Mouse (Mus musculus): ENCODE data around the gene Ankrd27. TPM values are rescaled to one million over a fixed set of nuclear protein-coding genes. Genes with fewer than 3 reads are reported as not detected.

Gene Ankrd27
- polyA plus RNA-seq, 1 experiment from 2014 or later, result 19.5 TPM

- H3K9me3 ChIP-seq (ENCODE audit: control insufficient read depth, low read length), result no peaks in the 10 kb centered on the region
- peaks cover 40% of the 10 kb centered on the region for H3K36me3 ChIP-seq (ENCODE audit: control insufficient read depth, insufficient read depth, low read length)
- H3K4me2 ChIP-seq (ENCODE audit: low read length), result no peak overlapping the region
- no peak for ATAC-seq (ENCODE audit: insufficient number of reproducible peaks, insufficient read depth, low FRiP score, low read depth)
- WGBS, result 85% methylated on average over 10 of the region's 10 CpGs
- H3K4me3 ChIP-seq (ENCODE audit: control insufficient read depth in 1 of 2, insufficient read depth in 1 of 2, low read depth in 1 of 2, low read length in 2 of 2), result no peak overlapping the region
- no peak overlapping the region for H3K27ac ChIP-seq (replicated peaks in 1 of 2; ENCODE audit: control insufficient read depth in 1 of 2, insufficient read depth in 1 of 2, low read depth in 2 of 2, low read length in 2 of 2)
- no peak overlapping the region for H3K9ac ChIP-seq (ENCODE audit: low read length)
- H3K4me1 ChIP-seq (ENCODE audit: control insufficient read depth in 2 of 2, insufficient read depth in 2 of 2, low read length in 2 of 2), result peaks cover 7 to 8% of the 10 kb centered on the region in 2 experiments
- no peaks in the 10 kb centered on the region for H3K27me3 ChIP-seq (ENCODE audit: control insufficient read depth, insufficient read depth, low read length)
Measured at GRCm38 (mm10) chr7:35590731-35591191, 4.7 kb downstream of the Ankrd27 start.

- Histone ChIP-seq H3K9me3 (ENCODE audit: control insufficient read depth, low read length) (no peaks in the 10 kb centered on the region), H3K4me3 (ENCODE audit: control insufficient read depth in 1 of 2, insufficient read depth in 1 of 2, low read depth in 1 of 2, low read length in 2 of 2) (no peak overlapping the region), H3K36me3 (ENCODE audit: control insufficient read depth, insufficient read depth, low read length) (peaks cover 55% of the 10 kb centered on the region), H3K9ac (ENCODE audit: low read length) (no peak overlapping the region), H3K27me3 (ENCODE audit: control insufficient read depth, insufficient read depth, low read length) (no peaks in the 10 kb centered on the region), H3K4me2 (ENCODE audit: low read length) (no peak overlapping the region), H3K27ac (replicated peaks in 1 of 2; ENCODE audit: control insufficient read depth in 1 of 2, insufficient read depth in 1 of 2, low read depth in 2 of 2, low read length in 2 of 2) (no peak overlapping the region), H3K4me1 (ENCODE audit: control insufficient read depth in 2 of 2, insufficient read depth in 2 of 2, low read length in 2 of 2) (no peaks in the 10 kb centered on the region)
- ATAC-seq (ENCODE audit: insufficient number of reproducible peaks, insufficient read depth, low FRiP score, low read depth), result no peak
- WGBS, result 85% methylated on average over 5 of the region's 5 CpGs
Measured at GRCm38 (mm10) chr7:35594311-35594710, 8.3 kb downstream of the Ankrd27 start.

GRCm38 (mm10) chr7:35599492-35599891 lies 13.4 kb downstream of the Ankrd27 start:
- Histone ChIP-seq H3K9ac (ENCODE audit: low read length) (no peak overlapping the region), H3K27ac (replicated peaks in 1 of 2; ENCODE audit: control insufficient read depth in 1 of 2, insufficient read depth in 1 of 2, low read depth in 2 of 2, low read length in 2 of 2) (no peak overlapping the region), H3K36me3 (ENCODE audit: control insufficient read depth, insufficient read depth, low read length) (peaks cover 58% of the 10 kb centered on the region), H3K9me3 (ENCODE audit: control insufficient read depth, low read length) (no peaks in the 10 kb centered on the region), H3K4me3 (ENCODE audit: control insufficient read depth in 1 of 2, insufficient read depth in 1 of 2, low read depth in 1 of 2, low read length in 2 of 2) (no peak overlapping the region), H3K27me3 (ENCODE audit: control insufficient read depth, insufficient read depth, low read length) (no peaks in the 10 kb centered on the region), H3K4me2 (ENCODE audit: low read length) (no peak overlapping the region), H3K4me1 (ENCODE audit: control insufficient read depth in 2 of 2, insufficient read depth in 2 of 2, low read length in 2 of 2) (no peaks in the 10 kb centered on the region)
- WGBS, result 89% methylated on average over 9 of the region's 9 CpGs
- no peak for ATAC-seq (ENCODE audit: insufficient number of reproducible peaks, insufficient read depth, low FRiP score, low read depth)

GRCm38 (mm10) chr7:35600031-35600430 lies 14.0 kb downstream of the Ankrd27 start:
- H3K27me3 ChIP-seq (ENCODE audit: control insufficient read depth, insufficient read depth, low read length), result no peaks in the 10 kb centered on the region
- WGBS, result 88% methylated on average over 7 of the region's 10 CpGs

GRCm38 (mm10) chr7:35601106-35601505 lies 15.1 kb downstream of the Ankrd27 start:
- no peaks in the 10 kb centered on the region for H3K4me1 ChIP-seq (ENCODE audit: control insufficient read depth in 2 of 2, insufficient read depth in 2 of 2, low read length in 2 of 2)
- 80% methylated on average over 6 of the region's 6 CpGs for WGBS
- H3K4me2 ChIP-seq (ENCODE audit: low read length), result no peak overlapping the region
- no peaks in the 10 kb centered on the region for H3K9me3 ChIP-seq (ENCODE audit: control insufficient read depth, low read length)
- peaks cover 51% of the 10 kb centered on the region for H3K36me3 ChIP-seq (ENCODE audit: control insufficient read depth, insufficient read depth, low read length)
- no peak overlapping the region for H3K27ac ChIP-seq (replicated peaks in 1 of 2; ENCODE audit: control insufficient read depth in 1 of 2, insufficient read depth in 1 of 2, low read depth in 2 of 2, low read length in 2 of 2)
- H3K27me3 ChIP-seq (ENCODE audit: control insufficient read depth, insufficient read depth, low read length), result no peaks in the 10 kb centered on the region
- H3K4me3 ChIP-seq (ENCODE audit: control insufficient read depth in 1 of 2, insufficient read depth in 1 of 2, low read depth in 1 of 2, low read length in 2 of 2), result no peak overlapping the region
- no peak for ATAC-seq (ENCODE audit: insufficient number of reproducible peaks, insufficient read depth, low FRiP score, low read depth)
- H3K9ac ChIP-seq (ENCODE audit: low read length), result no peak overlapping the region

More at GRCm38 (mm10) chr7:35600031-35600430, 14.0 kb downstream of the Ankrd27 start:
- Histone ChIP-seq H3K4me2 (ENCODE audit: low read length) (no peak overlapping the region), H3K36me3 (ENCODE audit: control insufficient read depth, insufficient read depth, low read length) (peaks cover 55% of the 10 kb centered on the region), H3K27ac (replicated peaks in 1 of 2; ENCODE audit: control insufficient read depth in 1 of 2, insufficient read depth in 1 of 2, low read depth in 2 of 2, low read length in 2 of 2) (no peak overlapping the region), H3K4me3 (ENCODE audit: control insufficient read depth in 1 of 2, insufficient read depth in 1 of 2, low read depth in 1 of 2, low read length in 2 of 2) (no peak overlapping the region), H3K9me3 (ENCODE audit: control insufficient read depth, low read length) (no peaks in the 10 kb centered on the region), H3K9ac (ENCODE audit: low read length) (no peak overlapping the region), H3K4me1 (ENCODE audit: control insufficient read depth in 2 of 2, insufficient read depth in 2 of 2, low read length in 2 of 2) (no peaks in the 10 kb centered on the region)
- ATAC-seq (ENCODE audit: insufficient number of reproducible peaks, insufficient read depth, low FRiP score, low read depth), result no peak

- Histone ChIP-seq H3K4me3 (ENCODE audit: control insufficient read depth in 1 of 2, insufficient read depth in 1 of 2, low read depth in 1 of 2, low read length in 2 of 2) (no peak overlapping the region), H3K27ac (replicated peaks in 1 of 2; ENCODE audit: control insufficient read depth in 1 of 2, insufficient read depth in 1 of 2, low read depth in 2 of 2, low read length in 2 of 2) (no peak overlapping the region), H3K36me3 (ENCODE audit: control insufficient read depth, insufficient read depth, low read length) (peaks cover 59% of the 10 kb centered on the region), H3K4me1 (ENCODE audit: control insufficient read depth in 2 of 2, insufficient read depth in 2 of 2, low read length in 2 of 2) (no peaks in the 10 kb centered on the region), H3K4me2 (ENCODE audit: low read length) (no peak overlapping the region), H3K27me3 (ENCODE audit: control insufficient read depth, insufficient read depth, low read length) (no peaks in the 10 kb centered on the region), H3K9me3 (ENCODE audit: control insufficient read depth, low read length) (no peaks in the 10 kb centered on the region), H3K9ac (ENCODE audit: low read length) (no peak overlapping the region)
- no peak for ATAC-seq (ENCODE audit: insufficient number of reproducible peaks, insufficient read depth, low FRiP score, low read depth)
- 96% methylated on average over 5 of the region's 5 CpGs for WGBS
Measured at GRCm38 (mm10) chr7:35602766-35603165, 16.7 kb downstream of the Ankrd27 start.

- H3K9me3 ChIP-seq (ENCODE audit: control insufficient read depth, low read length), result no peaks in the 10 kb centered on the region
- H3K36me3 ChIP-seq (ENCODE audit: control insufficient read depth, insufficient read depth, low read length), result peaks cover 81% of the 10 kb centered on the region
- no peak overlapping the region for H3K4me3 ChIP-seq (ENCODE audit: control insufficient read depth in 1 of 2, insufficient read depth in 1 of 2, low read depth in 1 of 2, low read length in 2 of 2)
- ATAC-seq (ENCODE audit: insufficient number of reproducible peaks, insufficient read depth, low FRiP score, low read depth), result no peak
- H3K27me3 ChIP-seq (ENCODE audit: control insufficient read depth, insufficient read depth, low read length), result no peaks in the 10 kb centered on the region
- H3K9ac ChIP-seq (ENCODE audit: low read length), result no peak overlapping the region
- no peak overlapping the region for H3K27ac ChIP-seq (replicated peaks in 1 of 2; ENCODE audit: control insufficient read depth in 1 of 2, insufficient read depth in 1 of 2, low read depth in 2 of 2, low read length in 2 of 2)
- no peaks in the 10 kb centered on the region for H3K4me1 ChIP-seq (ENCODE audit: control insufficient read depth in 2 of 2, insufficient read depth in 2 of 2, low read length in 2 of 2)
- 88% methylated on average over 10 of the region's 10 CpGs for WGBS
- H3K4me2 ChIP-seq (ENCODE audit: low read length), result no peak overlapping the region
Measured at GRCm38 (mm10) chr7:35606816-35607215, 20.8 kb downstream of the Ankrd27 start.

GRCm38 (mm10) chr7:35609245-35609644 lies 23.2 kb downstream of the Ankrd27 start:
- ATAC-seq (ENCODE audit: insufficient number of reproducible peaks, insufficient read depth, low FRiP score, low read depth), result no peak

More at GRCm38 (mm10) chr7:35609245-35609644, 23.2 kb downstream of the Ankrd27 start:
- H3K27ac ChIP-seq (replicated peaks in 1 of 2; ENCODE audit: control insufficient read depth in 1 of 2, insufficient read depth in 1 of 2, low read depth in 2 of 2, low read length in 2 of 2), result no peak overlapping the region
- no peaks in the 10 kb centered on the region for H3K4me1 ChIP-seq (ENCODE audit: control insufficient read depth in 2 of 2, insufficient read depth in 2 of 2, low read length in 2 of 2)
- 93% methylated on average over 10 of the region's 10 CpGs for WGBS
- no peak overlapping the region for H3K4me2 ChIP-seq (ENCODE audit: low read length)
- H3K27me3 ChIP-seq (ENCODE audit: control insufficient read depth, insufficient read depth, low read length), result no peaks in the 10 kb centered on the region
- no peak overlapping the region for H3K4me3 ChIP-seq (ENCODE audit: control insufficient read depth in 1 of 2, insufficient read depth in 1 of 2, low read depth in 1 of 2, low read length in 2 of 2)
- peaks cover 73% of the 10 kb centered on the region for H3K36me3 ChIP-seq (ENCODE audit: control insufficient read depth, insufficient read depth, low read length)
- no peaks in the 10 kb centered on the region for H3K9me3 ChIP-seq (ENCODE audit: control insufficient read depth, low read length)
- no peak overlapping the region for H3K9ac ChIP-seq (ENCODE audit: low read length)

Measured in heart, embryonic 14.5 days (tissue).